Mouse (Mus musculus) left cerebral cortex, adult 11 months (tissue): Measurements from ENCODE around the gene Olfr522.
"Not testable (repeated sequence)": the region's sequence is repeated elsewhere in the genome, so short reads cannot be mapped to it uniquely, and the experiment has no call there.

Source experiments
- DNase-seq: peaks from one replicate; pipeline ENCODE4 v3.0.0; 2022; ENCODE audit warnings: low spot score

The Olfr522 gene

DNA sequence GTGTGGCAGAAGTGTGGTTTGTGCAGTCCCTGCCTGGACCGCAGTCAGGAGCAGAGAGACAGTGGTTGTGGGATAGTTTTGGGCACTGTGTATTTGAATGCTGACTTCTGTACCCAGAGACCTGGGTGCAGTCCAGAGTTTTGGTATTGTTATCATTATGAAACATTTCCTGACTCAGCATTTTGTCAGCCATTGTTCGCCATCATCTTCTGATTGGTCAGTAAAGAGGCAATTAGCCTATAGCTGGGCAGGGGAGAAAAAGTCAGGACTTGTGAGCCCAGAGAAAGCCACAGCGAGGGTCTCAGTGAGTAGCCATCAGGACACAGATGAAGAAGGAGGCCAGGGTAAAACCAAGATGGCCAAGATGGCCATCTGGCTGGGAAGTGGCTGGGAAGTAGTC, 4.2 kb downstream of the Olfr522 start:
- no peak for DNase-seq

DNA sequence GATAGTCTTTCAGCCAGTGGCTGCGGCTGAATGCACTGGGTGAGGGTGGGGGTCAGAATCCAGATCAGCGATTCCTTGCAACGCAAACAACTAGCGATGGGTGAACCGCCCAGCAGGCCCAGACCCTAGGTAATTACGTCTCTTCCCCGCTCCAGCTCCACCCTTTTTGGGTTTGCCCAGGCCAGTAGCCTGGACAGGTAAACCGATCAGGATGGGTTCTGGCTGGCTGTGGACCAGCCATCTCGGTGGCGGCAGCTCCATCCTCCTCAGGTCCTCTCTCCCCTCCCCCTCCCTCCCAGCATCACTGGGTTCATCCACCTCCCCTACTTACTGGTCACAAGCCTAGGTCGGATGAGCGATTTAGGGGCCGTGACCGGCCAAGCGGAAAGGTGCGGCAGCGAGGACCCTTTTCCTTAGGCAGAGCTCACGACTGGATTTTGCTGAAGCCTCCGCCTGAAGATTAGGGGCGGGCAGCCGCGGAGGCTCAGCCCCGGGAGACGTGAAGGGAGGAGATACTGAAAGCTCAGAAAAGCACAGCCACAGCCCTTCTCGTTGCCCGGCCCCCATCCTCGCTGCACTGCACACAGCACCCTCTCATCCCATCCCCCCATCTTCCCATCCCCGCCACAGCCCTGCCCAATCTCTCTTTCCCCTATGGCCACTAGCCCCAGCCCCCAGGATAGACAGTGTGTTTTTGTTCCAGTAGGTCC, 10.2 kb downstream of the Olfr522 start, which contains the start of gene Sprn:
TSS of gene Sprn (minus strand) at position 660 of the 710 bp plus-strand sequence.
- DNase-seq: peak; percentile 63

- DNase-seq: no peak
Measured at GRCm38 (mm10) chr7:140153829-140154217, 10.7 kb downstream of the Olfr522 start.

DNA sequence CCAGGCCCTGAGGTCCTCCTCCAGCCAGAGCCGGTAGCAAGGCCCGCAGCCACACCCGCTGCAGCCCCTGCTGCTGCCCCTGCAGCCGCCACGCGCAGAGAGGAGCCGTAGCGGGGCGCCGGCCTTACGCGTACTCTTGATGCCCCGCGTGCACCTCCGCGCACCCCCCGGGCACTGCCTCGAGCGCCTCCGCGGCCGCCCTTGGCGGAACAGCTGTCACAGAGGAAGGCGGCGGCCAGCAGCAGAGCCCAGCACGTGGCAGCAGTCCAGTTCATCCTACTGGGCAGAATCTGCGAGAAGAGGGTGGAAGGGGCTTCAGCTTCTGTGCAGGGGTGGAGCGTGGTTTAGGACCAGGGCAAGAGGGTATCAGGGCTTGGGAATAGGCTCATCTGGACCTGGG, 11.2 kb downstream of the Olfr522 start:
- DNase-seq: no peak

- no peak for DNase-seq
Measured at GRCm38 (mm10) chr7:140144550-140144949, 20.0 kb downstream of the Olfr522 start.

DNA sequence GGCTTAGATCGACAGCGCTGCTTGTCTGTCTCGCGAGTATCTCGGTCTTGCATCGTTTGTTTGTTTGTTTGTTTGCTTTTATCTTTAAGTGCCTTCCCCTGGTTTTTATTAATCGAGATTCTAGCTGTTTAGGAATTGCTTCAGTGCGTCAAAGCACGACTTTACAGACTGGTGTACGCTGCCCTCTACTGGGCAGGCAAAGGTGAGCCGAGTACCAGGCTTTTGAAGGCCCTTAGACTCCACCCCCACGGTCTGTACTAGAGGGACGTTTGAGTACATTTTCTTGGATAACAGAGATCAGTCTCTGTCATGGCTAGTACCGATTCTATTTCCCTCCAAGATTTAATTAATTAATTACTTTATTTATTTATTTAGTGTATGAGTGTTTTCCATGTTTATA, 23.2 kb downstream of the Olfr522 start:
- no peak for DNase-seq

DNA sequence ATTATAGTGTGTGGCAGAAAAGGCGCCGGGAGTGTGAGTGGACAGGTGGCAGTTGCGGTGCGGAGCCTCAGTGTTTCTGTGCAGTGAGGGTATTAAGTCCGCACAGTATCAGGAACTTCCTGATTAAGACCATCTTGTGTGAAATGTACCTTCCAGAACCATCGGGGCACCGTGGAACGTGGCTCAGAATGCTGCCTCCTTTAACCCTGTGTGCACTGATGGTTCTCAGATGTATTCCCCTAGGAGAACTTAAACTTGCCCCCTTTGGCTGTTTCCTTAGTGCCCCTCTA, 26.6 kb downstream of the Olfr522 start:
- no peak for DNase-seq

DNA sequence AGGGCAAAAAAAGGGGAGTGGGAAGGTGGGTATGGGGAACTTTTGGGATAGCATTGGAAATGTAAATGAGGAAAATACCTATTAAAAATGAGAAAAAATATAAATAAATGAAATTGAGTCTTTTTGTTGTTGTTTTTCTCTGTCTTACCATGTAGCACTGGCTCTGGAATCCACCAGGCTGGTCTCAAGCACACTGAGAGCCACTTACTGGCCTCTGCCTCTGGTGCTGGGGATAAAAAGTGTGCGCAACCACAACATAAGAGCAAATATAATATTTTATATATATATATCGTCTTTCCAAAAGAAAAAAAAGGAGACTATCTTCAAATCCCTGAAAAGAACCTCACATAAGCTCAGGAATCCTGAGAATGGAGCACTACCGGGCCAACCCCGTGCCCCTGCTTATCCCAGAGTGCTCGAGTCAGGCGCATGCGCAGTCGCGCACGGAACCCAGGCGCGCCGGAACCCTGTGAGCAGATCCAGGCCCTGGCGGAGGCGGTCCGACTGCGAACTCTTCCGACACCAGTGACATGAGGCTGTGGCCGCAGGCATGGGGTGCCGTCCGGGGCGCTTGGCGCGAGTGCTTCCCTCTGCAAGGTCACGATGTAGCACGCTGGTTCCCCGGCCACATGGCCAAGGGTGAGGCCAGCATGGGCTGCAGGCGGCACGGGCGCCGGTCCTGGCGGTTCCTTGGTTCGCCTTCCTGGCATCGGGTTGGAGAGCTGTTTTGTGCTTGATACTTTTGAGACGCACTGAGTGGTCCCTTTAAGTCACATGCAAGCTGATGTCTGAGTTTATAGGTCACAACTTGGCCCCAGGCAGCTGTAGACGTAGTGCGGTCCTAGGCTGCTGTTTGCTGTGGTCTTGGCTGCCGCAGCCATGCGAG, 27.2 kb downstream of the Olfr522 start, which contains the start of gene Mtg1:
TSS of gene Mtg1 (plus strand) at position 430 of the 886 bp plus-strand sequence.
- DNase-seq: peak; percentile 97

- no peak for DNase-seq
Measured at GRCm38 (mm10) chr7:140135106-140135770, 29.3 kb downstream of the Olfr522 start.

- DNase-seq: not testable (repeated sequence)
Measured at GRCm38 (mm10) chr7:140134033-140134432, 30.5 kb downstream of the Olfr522 start.

GRCm38 (mm10) chr7:140132184-140132583, 32.4 kb downstream of the Olfr522 start:
- DNase-seq: not testable (repeated sequence)

- no peak for DNase-seq
Measured at GRCm38 (mm10) chr7:140127911-140128310, 36.7 kb downstream of the Olfr522 start.

DNA sequence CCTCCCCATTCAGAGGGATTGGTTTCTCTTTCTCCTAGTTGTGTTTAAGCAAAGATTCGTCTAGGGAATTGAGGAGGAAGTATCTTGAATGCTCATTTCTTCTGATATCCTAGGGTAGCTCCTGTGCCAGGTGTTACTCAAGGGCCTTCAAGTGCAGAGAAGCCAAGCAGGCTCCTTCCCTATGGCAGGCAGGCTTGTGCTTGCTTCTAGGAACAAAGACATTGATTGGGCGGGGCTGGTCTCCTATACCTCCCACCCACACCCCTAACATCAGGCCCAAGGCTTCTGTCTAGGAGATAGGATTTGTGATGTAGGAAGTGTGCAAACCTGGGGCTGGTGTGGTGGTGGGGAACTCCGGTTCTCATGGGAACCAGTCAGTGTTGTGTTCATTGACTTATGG, 37.6 kb downstream of the Olfr522 start:
- no peak for DNase-seq

DNA sequence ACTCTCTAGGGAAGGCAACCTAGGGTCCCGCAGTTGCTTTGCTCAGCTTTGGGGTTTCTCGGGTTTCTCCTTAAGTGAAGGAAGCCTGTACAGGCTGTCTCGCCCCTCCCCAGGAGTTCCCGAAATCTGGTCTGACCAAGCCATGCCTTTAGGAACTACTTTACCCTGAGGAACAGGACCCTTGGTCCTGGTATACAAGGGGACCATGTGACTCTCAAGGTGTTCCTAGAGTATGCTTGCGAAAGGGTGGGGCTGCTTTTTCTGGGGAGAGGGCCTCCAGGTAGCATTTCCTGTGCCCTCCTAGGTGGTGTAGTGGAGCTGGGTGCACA, 38.6 kb downstream of the Olfr522 start:
- DNase-seq: no peak

- peak; percentile 75 for DNase-seq
Measured at GRCm38 (mm10) chr7:140125278-140126021, 39.1 kb downstream of the Olfr522 start.

- DNase-seq: no peak
Measured at GRCm38 (mm10) chr7:140124382-140124781, 40.2 kb downstream of the Olfr522 start.

- DNase-seq: no peak
Measured at GRCm38 (mm10) chr7:140122765-140123164, 41.8 kb downstream of the Olfr522 start.

- DNase-seq: no peak
Measured at GRCm38 (mm10) chr7:140121338-140121910, 43.1 kb downstream of the Olfr522 start.

DNA sequence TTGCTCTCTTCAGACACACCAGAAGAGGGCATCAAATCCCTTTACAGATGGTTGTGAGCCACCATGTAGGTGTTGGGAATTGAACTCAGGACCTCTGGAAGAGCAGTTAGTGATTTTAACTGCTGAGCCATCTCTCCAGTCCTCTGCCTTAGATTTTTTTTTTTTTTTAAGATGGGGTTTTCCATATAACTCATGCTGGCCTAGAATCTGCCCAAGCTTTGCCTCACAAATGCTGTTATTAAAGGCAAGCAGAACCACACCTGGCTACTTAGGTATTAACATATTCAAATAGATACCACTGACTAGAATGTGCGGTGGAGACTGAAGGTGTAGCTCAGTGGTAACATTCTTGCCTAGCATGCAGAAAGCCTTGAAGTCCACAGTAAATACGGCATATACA, 44.1 kb downstream of the Olfr522 start:
- no peak for DNase-seq

DNA sequence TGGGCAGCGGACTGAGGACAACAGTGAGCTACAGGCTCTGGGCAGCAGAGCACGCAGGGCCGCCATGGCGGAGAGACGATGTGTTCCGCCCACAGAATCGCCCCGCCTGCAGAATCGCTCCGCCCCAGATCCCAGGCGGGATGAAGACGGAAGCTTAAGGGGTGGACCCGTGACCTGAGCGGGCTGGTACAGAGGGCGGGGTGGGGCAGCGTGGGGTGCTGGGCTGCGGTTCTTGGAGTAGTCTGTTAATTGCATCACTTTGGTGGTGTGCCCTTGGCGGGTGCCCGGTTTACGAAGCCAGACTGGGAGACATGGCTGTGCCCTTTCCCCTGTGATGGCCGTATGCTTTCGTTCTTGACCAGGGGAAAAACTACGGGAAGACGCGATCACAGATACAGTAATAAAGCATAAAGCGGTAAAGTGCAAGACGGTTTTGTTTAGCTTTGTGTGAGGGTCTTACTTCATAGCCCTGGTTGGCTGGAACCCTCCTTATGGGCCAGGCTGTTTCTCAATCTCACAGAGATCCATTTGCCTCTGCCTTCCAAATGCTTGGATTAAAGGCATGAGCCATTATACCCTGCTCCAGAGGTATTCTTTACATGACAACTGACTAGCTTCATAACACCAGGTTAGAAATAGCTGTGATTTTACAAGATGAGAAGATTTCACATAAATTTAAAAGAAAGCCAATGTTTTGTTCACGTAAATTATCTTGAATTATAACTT, 48.1 kb downstream of the Olfr522 start, which contains the start of gene Echs1:
TSS of gene Echs1 (minus strand) at position 148 of the 726 bp plus-strand sequence.
- peak; percentile 77 for DNase-seq
